Mouse (Mus musculus) heart, embryonic 14.5 days (tissue): ENCODE measurements around the gene Kif21b. TPM values are rescaled to one million over a fixed set of nuclear protein-coding genes. Genes with fewer than 3 reads are reported as not detected.

Experiments used
- ATAC-seq: fragments of 200-750 bp; cut with Nextera tagmentation; 2 replicates; pipeline ENCODE4 v1.8.0; 2017; ENCODE audit warnings: low read depth, moderate TSS enrichment; ENCODE audit not compliant: insufficient number of reproducible peaks, insufficient read depth, low FRiP score
- H3K27ac ChIP-seq, 2 experiments: fragments of 200-500 bp in 1 of 2; fragments of 300-500 bp in 1 of 2; sonication (generic) in 1 of 2; replicated peaks in 1 of 2; 2 replicates each; pipeline ENCODE4 v1.5.1; 2012 to 2014; ENCODE audit warnings: low read depth in 2 of 2, low read length in 2 of 2, control low read depth in 1 of 2, mild to moderate bottlenecking in 1 of 2, mixed read lengths in 1 of 2; ENCODE audit not compliant: control insufficient read depth in 1 of 2, insufficient read depth in 1 of 2
- H3K27me3 ChIP-seq: fragments of 300-500 bp; sonication (generic); 2 replicates; pipeline ENCODE4 v1.6.1; 2014; ENCODE audit warnings: mild to moderate bottlenecking, low read length, control low read depth; ENCODE audit not compliant: control insufficient read depth, insufficient read depth
- H3K36me3 ChIP-seq: fragments of 300-500 bp; sonication (generic); 2 replicates; pipeline ENCODE4 v1.6.1; 2014; ENCODE audit warnings: mild to moderate bottlenecking, control low read depth, low read length, mixed read lengths; ENCODE audit not compliant: control insufficient read depth, insufficient read depth
- H3K4me1 ChIP-seq, 2 experiments: fragments of 200-500 bp in 1 of 2; fragments of 300-500 bp in 1 of 2; sonication (generic) in 1 of 2; 2 replicates each; pipeline ENCODE4 v1.6.1; 2012 to 2014; ENCODE audit warnings: low read length in 2 of 2, control low read depth in 1 of 2, mixed read lengths in 1 of 2; ENCODE audit not compliant: control insufficient read depth in 2 of 2, insufficient read depth in 2 of 2
- H3K4me2 ChIP-seq: fragments of 300-500 bp; sonication (generic); 2 replicates; pipeline ENCODE4 v1.6.1; 2014; ENCODE audit warnings: mild to moderate bottlenecking, low read length
- H3K4me3 ChIP-seq, 2 experiments: fragments of 200-500 bp in 1 of 2; fragments of 300-500 bp in 1 of 2; sonication (generic) in 1 of 2; 2 replicates each; pipeline ENCODE4 v1.5.1; 2012 to 2014; ENCODE audit warnings: low read length in 2 of 2, mild to moderate bottlenecking in 2 of 2, control low read depth in 1 of 2, low read depth in 1 of 2, moderate library complexity in 1 of 2; ENCODE audit not compliant: control insufficient read depth in 1 of 2, insufficient read depth in 1 of 2
- H3K9ac ChIP-seq: fragments of 300-500 bp; sonication (generic); 2 replicates; pipeline ENCODE4 v1.6.1; 2014; ENCODE audit warnings: mild to moderate bottlenecking, low read length
- H3K9me3 ChIP-seq: fragments of 300-500 bp; sonication (generic); 2 replicates; pipeline ENCODE4 v1.6.1; 2016; ENCODE audit warnings: low read length, control low read depth; ENCODE audit not compliant: control insufficient read depth
- WGBS: fragments of 180-500 bp; shearing (Covaris S2); extraction: QIAGEN DNeasy Blood & Tissue Kit; methylation state at CpG from one replicate; pipeline ENCODE4 v1.1.7; 2014; 5-methylcytosine and 5-hydroxymethylcytosine counted together
- polyA plus RNA-seq: library from polyadenylated mRNA; unstranded; fragments of >200 nt; fragmentation: Nextera tagmentation; extraction: Ambion mirVana; gene quantifications from 2 replicates; pipeline ENCODE4 v1.2.1, GENCODE M21; 2014

Kif21b gene
- polyA plus RNA-seq, 1 experiment from 2014 or later = 1.1 TPM

- no peak for ATAC-seq
- Histone ChIP-seq H3K4me1 (peaks cover 21 to 25% of the 10 kb centered on the region in 2 experiments), H3K4me2 (no peak overlapping the region), H3K9ac (no peak overlapping the region), H3K27ac (no peak overlapping the region), H3K36me3 (no peaks in the 10 kb centered on the region), H3K4me3 (no peak overlapping the region), H3K27me3 (no peaks in the 10 kb centered on the region), H3K9me3 (no peaks in the 10 kb centered on the region)
- WGBS = 43% methylated on average over 2 of the region's 2 CpGs
These were observed 28.2 kb upstream of the Kif21b start for GRCm38 (mm10) chr1:136102981-136103380.

GRCm38 (mm10) chr1:136103696-136104095 is 27.5 kb upstream of the Kif21b start:
- no peaks in the 10 kb centered on the region for H3K9me3 ChIP-seq
- no peaks in the 10 kb centered on the region for H3K36me3 ChIP-seq
- 81% methylated on average over 7 of the region's 7 CpGs for WGBS
- H3K27ac ChIP-seq = no peak overlapping the region
- no peak overlapping the region for H3K4me2 ChIP-seq
- H3K9ac ChIP-seq = no peak overlapping the region
- no peak for ATAC-seq
- no peaks in the 10 kb centered on the region for H3K27me3 ChIP-seq
- H3K4me1 ChIP-seq = peaks cover 21 to 25% of the 10 kb centered on the region in 2 experiments
- no peak overlapping the region for H3K4me3 ChIP-seq

GRCm38 (mm10) chr1:136104741-136105140 is 26.4 kb upstream of the Kif21b start:
- Histone ChIP-seq H3K9ac (no peak overlapping the region), H3K4me2 (no peak overlapping the region), H3K4me1 (peaks cover 21 to 25% of the 10 kb centered on the region in 2 experiments), H3K9me3 (no peaks in the 10 kb centered on the region), H3K4me3 (no peak overlapping the region), H3K27me3 (no peaks in the 10 kb centered on the region), H3K27ac (no peak overlapping the region), H3K36me3 (no peaks in the 10 kb centered on the region)
- 25% methylated on average over 4 of the region's 4 CpGs for WGBS
- ATAC-seq = no peak

- WGBS = 33% methylated on average over 2 of the region's 2 CpGs
- Histone ChIP-seq H3K36me3 (no peaks in the 10 kb centered on the region), H3K9me3 (no peaks in the 10 kb centered on the region), H3K4me2 (no peak overlapping the region), H3K4me3 (no peak overlapping the region), H3K27me3 (no peaks in the 10 kb centered on the region), H3K27ac (no peak overlapping the region), H3K4me1 (peaks cover 9% of the 10 kb centered on the region in 2 experiments), H3K9ac (no peak overlapping the region)
- no peak for ATAC-seq
These were observed 21.7 kb upstream of the Kif21b start for GRCm38 (mm10) chr1:136109464-136109863.

GRCm38 (mm10) chr1:136116183-136116582 is 15.0 kb upstream of the Kif21b start:
- H3K27ac ChIP-seq = no peak overlapping the region
- H3K9ac ChIP-seq = no peak overlapping the region
- H3K4me3 ChIP-seq = no peak overlapping the region
- 15% methylated on average over 3 of the region's 3 CpGs for WGBS
- H3K9me3 ChIP-seq = no peaks in the 10 kb centered on the region
- H3K4me1 ChIP-seq = no peaks in the 10 kb centered on the region
- no peak overlapping the region for H3K4me2 ChIP-seq
- no peaks in the 10 kb centered on the region for H3K36me3 ChIP-seq
- ATAC-seq = no peak
- no peaks in the 10 kb centered on the region for H3K27me3 ChIP-seq

GRCm38 (mm10) chr1:136117069-136117468 is 14.1 kb upstream of the Kif21b start:
- 79% methylated on average over 9 of the region's 9 CpGs for WGBS
- Histone ChIP-seq H3K9me3 (no peaks in the 10 kb centered on the region), H3K4me1 (no peaks in the 10 kb centered on the region), H3K4me2 (no peak overlapping the region), H3K36me3 (no peaks in the 10 kb centered on the region), H3K9ac (no peak overlapping the region), H3K27ac (no peak overlapping the region), H3K4me3 (no peak overlapping the region), H3K27me3 (no peaks in the 10 kb centered on the region)
- ATAC-seq = no peak

GRCm38 (mm10) chr1:136118875-136119274 is 12.3 kb upstream of the Kif21b start:
- Histone ChIP-seq H3K4me1 (no peaks in the 10 kb centered on the region), H3K4me3 (no peak overlapping the region), H3K4me2 (no peak overlapping the region), H3K9ac (no peak overlapping the region), H3K9me3 (no peaks in the 10 kb centered on the region), H3K27ac (no peak overlapping the region), H3K36me3 (no peaks in the 10 kb centered on the region), H3K27me3 (no peaks in the 10 kb centered on the region)
- no peak for ATAC-seq
- WGBS = 55% methylated on average over 8 of the region's 8 CpGs

GRCm38 (mm10) chr1:136119571-136120262 is 11.5 kb upstream of the Kif21b start:
- no peaks in the 10 kb centered on the region for H3K9me3 ChIP-seq
- ATAC-seq = no peak
- H3K27me3 ChIP-seq = no peaks in the 10 kb centered on the region
- no peak overlapping the region for H3K9ac ChIP-seq
- H3K4me2 ChIP-seq = no peak overlapping the region
- no peaks in the 10 kb centered on the region for H3K36me3 ChIP-seq
- 78% methylated on average over 7 of the region's 7 CpGs for WGBS
- H3K4me3 ChIP-seq = no peak overlapping the region
- H3K4me1 ChIP-seq = peaks cover 5 to 6% of the 10 kb centered on the region in 2 experiments; a peak in 3 of 4 replicates
- H3K27ac ChIP-seq = no peak overlapping the region
